Mouse (Mus musculus) central nervous system, embryonic 14 days (tissue): ENCODE results near the gene Gm21789. TPM values are rescaled to one million over a fixed set of nuclear protein-coding genes. Genes with fewer than 3 reads are reported as not detected.

ENCODE experiments used
- polyA plus RNA-seq: library from polyadenylated mRNA; depleted of rRNA; stranded (reverse); fragments of >200 nt; gene quantifications from 2 replicates; pipeline ENCODE4 v1.2.3, GENCODE M21; 2012; rRNA removed

Gene Gm21789
- polyA plus RNA-seq = not detected in 2 replicates

DNA sequence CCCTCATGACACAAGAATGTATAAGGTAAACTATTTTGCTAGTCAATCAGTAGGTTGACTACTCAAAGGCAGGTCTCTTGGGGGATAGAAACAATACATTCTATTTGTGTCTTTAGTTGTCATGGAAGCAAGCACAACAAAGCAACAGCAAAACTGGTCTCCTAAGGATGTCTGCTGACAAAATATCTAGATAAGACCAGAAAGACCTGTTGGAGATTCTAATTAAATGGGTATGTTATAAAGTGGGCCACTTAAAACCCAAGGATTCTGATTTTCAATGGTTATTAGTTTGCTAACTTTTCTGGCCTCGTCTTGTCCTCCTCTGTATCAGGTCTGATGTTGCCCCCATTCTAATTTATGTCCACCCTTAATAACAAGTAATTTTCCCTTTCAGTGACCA is at the start of gene Gm21789:
Gene Gm21789, plus strand, starts transcription at position 301 of the 400 bp plus-strand sequence.

DNA sequence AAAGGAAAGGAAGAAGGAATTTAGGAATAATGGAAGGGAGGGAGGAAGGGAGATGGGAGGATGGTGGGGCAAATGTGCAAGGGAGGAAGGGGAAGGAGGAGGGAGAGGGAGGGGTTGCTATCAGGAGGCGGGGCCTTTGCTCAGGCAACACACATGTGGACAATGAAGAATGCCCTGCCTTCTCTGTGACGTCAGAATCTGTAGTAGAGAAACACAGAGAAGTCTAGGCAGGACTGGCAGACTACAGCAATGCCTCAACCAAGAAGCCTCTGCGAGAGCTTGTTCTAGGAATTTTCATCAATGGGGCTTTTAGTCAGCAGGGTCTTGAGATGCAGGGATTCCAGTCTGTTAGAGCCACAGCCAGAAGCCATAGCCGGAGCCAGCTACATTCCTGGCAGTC is 47.2 kb upstream of the Gm21789 start, which contains the start of gene Btbd35f30:
Gene Btbd35f30, plus strand, starts transcription at position 301 of the 400 bp plus-strand sequence.

DNA sequence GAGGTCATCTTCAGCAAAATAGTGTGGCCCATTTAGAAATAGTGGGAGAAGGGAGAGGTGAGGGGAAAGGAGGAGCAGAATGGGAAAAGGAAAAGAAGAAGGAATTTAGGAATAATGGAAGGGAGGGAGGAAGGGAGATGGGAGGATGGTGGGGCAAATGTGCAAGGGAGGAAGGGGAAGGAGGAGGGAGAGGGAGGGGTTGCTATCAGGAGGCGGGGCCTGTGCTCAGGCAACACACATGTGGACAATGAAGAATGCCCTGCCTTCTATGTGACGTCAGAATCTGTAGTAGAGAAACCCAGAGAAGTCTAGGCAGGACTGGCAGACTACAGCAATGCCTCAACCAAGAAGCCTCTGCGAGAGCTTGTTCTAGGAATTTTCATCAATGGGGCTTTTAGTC is 32.0 kb downstream of the Gm21789 start, which contains the start of gene Btbd35f5:
Gene Btbd35f5, plus strand, starts transcription at position 301 of the 400 bp plus-strand sequence.

Other genes with a start within 250 kb of the Gm21789 start
- gene Btbd35f21, start 215.7 kb upstream of the Gm21789 start, polyA plus RNA-seq = not detected in 2 replicates
- not detected in 2 replicates for gene Btbd35f30, start 47.1 kb upstream of the Gm21789 start, polyA plus RNA-seq
- not detected in 2 replicates for gene Btbd35f5, start 32.1 kb downstream of the Gm21789 start, polyA plus RNA-seq